Mouse (Mus musculus) kidney, postnatal 4 days (tissue): Measurements from ENCODE around the gene Trappc6a.

ENCODE experiments used
- DNase-seq, 2 experiments: peaks; one replicate each; pipeline ENCODE4 v3.0.0; 2021; ENCODE audit warnings: mixed read lengths in 2 of 2

Gene Trappc6a

DNA sequence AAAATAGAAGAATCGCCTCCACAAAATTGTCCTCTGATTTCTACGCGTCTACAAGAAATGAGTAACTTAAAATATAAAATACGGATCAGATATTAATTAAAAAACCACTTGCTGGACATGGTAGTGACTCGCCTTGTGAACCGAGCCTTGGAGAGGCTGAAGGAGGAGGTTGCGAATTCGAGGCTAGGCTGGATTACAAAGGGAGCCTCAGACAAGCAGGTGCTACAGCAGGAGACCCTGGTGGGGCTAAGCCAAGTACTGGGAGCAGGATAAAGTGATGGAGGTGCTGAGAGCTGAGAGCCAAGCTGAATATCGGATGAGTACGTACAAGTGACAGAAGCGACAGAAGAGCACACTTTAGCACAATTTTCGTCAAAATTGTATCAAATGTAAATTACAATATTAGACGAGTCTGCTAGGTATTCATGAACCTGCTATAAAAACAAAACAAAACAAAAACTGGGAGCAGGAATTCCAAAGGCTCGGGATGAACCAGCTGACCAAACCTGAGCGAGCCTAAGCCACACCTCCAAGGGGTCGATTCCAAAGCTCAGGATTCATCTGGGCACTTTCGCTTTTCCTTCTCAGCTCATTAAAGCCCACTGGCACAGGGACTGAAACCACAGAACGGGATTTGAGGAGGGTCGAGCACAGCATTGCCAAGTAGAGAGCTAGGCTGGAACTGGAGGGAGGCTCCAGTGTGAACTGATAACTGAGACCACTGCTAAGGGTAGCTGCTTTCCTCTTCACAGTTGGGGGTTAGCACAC, 54.6 kb downstream of the Trappc6a start, which contains the start of gene Ppp1r37:
Gene Ppp1r37, minus strand, starts transcription at position 434 of the 768 bp plus-strand sequence.
- peak; percentile 42 to 67 for DNase-seq

DNA sequence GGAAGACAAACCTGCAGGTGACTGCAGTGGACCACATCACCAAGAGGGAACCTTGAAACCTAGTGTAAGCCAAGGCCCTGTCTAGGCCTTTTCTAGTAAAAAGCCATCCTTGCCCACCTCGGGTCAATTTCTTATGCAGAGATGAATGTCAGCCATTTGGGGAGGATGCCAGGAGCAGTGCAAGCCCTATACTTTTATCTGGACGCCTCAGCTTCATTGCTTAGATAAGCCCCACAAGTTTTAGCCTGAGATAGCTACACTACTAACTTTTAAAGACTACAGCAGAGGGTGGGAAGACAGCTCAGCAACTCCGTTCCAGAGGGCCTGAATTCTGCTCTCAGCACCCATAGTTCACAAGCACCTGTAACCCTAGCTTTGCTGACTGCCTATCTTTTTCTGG, 55.7 kb downstream of the Trappc6a start:
- no peak for DNase-seq

DNA sequence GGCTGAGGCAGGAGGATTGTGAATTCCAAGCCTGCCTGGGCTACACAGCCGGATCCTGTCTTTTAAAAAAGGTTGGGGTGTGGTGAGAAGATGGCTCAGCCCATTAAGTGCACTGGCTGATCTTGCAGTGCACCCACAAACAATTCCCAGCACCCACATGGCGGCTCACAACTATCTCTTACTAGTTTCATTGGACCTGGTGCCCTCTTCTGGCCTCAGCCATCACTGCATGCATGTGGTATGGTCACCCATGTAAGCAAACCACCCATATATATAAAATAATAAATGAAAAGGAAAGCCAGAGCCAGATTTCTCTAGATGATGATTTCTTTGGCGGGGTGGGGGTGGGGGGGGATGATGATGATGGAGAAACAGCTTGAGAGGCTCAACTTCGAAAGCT, 56.3 kb downstream of the Trappc6a start:
- peak; percentile 40 to 50 for DNase-seq
